Mouse (Mus musculus): ENCODE measurements around the gene Lzts2. TPM values are rescaled to one million over a fixed set of nuclear protein-coding genes. Genes with fewer than 3 reads are reported as not detected.

Lzts2 gene
- polyA plus RNA-seq, 1 experiment from 2014 or later = 18.2 TPM

DNA sequence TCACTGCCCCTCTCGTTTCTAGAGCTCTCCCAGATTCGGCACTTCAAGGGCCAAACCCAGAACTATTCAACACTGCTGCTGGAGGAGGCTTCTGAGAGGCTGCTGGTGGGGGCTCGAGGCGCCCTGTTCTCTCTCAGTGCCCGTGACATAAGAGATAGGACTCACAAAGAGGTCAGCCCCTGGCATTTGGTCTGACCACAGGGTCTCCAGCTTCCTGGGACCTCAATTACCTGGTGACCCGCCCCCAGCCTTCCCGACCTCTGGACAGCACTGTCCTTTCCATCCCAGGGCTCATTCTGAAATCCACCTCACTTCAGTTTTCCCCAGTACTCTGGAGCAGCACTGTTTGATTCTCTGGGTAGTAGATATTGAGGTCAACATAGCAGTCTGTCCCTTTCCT, 21.5 kb upstream of the Lzts2 start:
- Histone ChIP-seq H3K9ac (replicated peaks; ENCODE audit: low read depth, low read length) (no peak overlapping the region), H3K4me3 (replicated peaks; ENCODE audit: low read length) (no peak overlapping the region), H3K4me2 (ENCODE audit: low read length) (no peak overlapping the region), H3K27ac (ENCODE audit: low read length) (no peak overlapping the region), H3K9me3 (ENCODE audit: control insufficient read depth, low read length) (no peaks in the 10 kb centered on the region), H3K36me3 (ENCODE audit: control insufficient read depth, insufficient read depth) (peaks cover 3% of the 10 kb centered on the region; the same call in 1 of the 2 replicates), H3K4me1 (replicated peaks; ENCODE audit: control insufficient read depth, insufficient read depth, low read length) (peaks cover 33% of the 10 kb centered on the region), H3K27me3 (replicated peaks; ENCODE audit: control insufficient read depth, insufficient read depth, low read length) (no peaks in the 10 kb centered on the region)
- 67% methylated on average over 7 of the region's 7 CpGs for WGBS
- ATAC-seq = no peak

DNA sequence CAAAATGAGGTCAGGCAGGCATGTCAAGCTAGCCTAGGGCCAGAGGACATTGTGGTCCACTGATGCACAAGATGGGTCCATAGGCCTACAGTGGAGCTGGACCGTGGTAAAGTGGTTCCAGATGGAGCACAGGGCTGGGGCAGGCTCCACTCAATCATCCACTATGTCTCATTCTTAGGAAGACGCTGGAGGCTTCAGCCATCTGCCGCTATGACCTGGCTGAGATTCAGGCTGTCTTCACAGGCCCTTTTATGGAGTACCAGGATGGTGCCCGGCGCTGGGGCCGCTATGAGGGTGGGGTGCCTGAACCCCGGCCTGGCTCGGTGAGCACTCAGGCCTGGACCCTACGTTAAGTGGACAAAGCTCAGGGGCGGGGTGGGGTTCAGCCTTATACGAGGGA, 16.4 kb upstream of the Lzts2 start:
- no peak overlapping the region for H3K9ac ChIP-seq (replicated peaks; ENCODE audit: low read depth, low read length)
- H3K27ac ChIP-seq (ENCODE audit: low read length) = no peak overlapping the region
- no peak overlapping the region for H3K4me3 ChIP-seq (replicated peaks; ENCODE audit: low read length)
- ATAC-seq = no peak
- H3K4me1 ChIP-seq (replicated peaks; ENCODE audit: control insufficient read depth, insufficient read depth, low read length) = no peaks in the 10 kb centered on the region
- WGBS = 91% methylated on average over 11 of the region's 11 CpGs
- H3K36me3 ChIP-seq (ENCODE audit: control insufficient read depth, insufficient read depth) = peaks cover 22% of the 10 kb centered on the region
- H3K27me3 ChIP-seq (replicated peaks; ENCODE audit: control insufficient read depth, insufficient read depth, low read length) = no peaks in the 10 kb centered on the region
- no peak overlapping the region for H3K4me2 ChIP-seq (ENCODE audit: low read length)
- no peaks in the 10 kb centered on the region for H3K9me3 ChIP-seq (ENCODE audit: control insufficient read depth, low read length)

DNA sequence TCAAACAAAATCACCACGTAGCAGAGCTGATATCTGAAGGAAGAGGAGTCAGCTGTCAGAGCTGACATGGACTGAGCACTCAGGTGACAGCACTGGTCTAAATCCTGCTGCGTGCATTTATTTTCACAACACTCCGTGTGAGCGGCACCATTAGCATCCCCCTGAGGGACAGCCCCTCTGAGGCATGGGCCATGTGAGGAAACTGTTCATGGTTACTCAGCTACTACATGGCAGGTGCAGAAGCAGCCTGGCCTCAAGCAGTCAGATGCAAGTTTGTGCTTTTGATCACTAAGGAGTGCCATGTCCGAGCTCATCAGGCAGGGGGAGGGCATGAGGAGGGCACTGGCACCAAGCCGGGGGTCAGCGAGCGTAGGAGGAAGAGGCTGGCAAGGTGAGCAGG, 14.6 kb upstream of the Lzts2 start:
- 95% methylated on average over 8 of the region's 8 CpGs for WGBS
- no peak overlapping the region for H3K4me2 ChIP-seq (ENCODE audit: low read length)
- no peak overlapping the region for H3K4me3 ChIP-seq (replicated peaks; ENCODE audit: low read length)

GRCm38 (mm10) chr19:45002301-45002700, 11.9 kb upstream of the Lzts2 start:
- Histone ChIP-seq H3K4me2 (ENCODE audit: low read length) (no peak overlapping the region), H3K9me3 (ENCODE audit: control insufficient read depth, low read length) (no peaks in the 10 kb centered on the region), H3K9ac (replicated peaks; ENCODE audit: low read depth, low read length) (no peak overlapping the region), H3K4me3 (replicated peaks; ENCODE audit: low read length) (no peak overlapping the region), H3K36me3 (ENCODE audit: control insufficient read depth, insufficient read depth) (peaks cover 19% of the 10 kb centered on the region), H3K4me1 (replicated peaks; ENCODE audit: control insufficient read depth, insufficient read depth, low read length) (peaks cover 16% of the 10 kb centered on the region), H3K27ac (ENCODE audit: low read length) (no peak overlapping the region), H3K27me3 (replicated peaks; ENCODE audit: control insufficient read depth, insufficient read depth, low read length) (no peaks in the 10 kb centered on the region)
- ATAC-seq = no peak
- WGBS = 68% methylated on average over 3 of the region's 3 CpGs

More for the DNA sequence above, 14.6 kb upstream of the Lzts2 start:
- Histone ChIP-seq H3K4me1 (replicated peaks; ENCODE audit: control insufficient read depth, insufficient read depth, low read length) (no peaks in the 10 kb centered on the region), H3K27ac (ENCODE audit: low read length) (no peak overlapping the region), H3K9me3 (ENCODE audit: control insufficient read depth, low read length) (no peaks in the 10 kb centered on the region), H3K27me3 (replicated peaks; ENCODE audit: control insufficient read depth, insufficient read depth, low read length) (no peaks in the 10 kb centered on the region), H3K36me3 (ENCODE audit: control insufficient read depth, insufficient read depth) (peaks cover 22% of the 10 kb centered on the region), H3K9ac (replicated peaks; ENCODE audit: low read depth, low read length) (no peak overlapping the region)
- no peak for ATAC-seq

DNA sequence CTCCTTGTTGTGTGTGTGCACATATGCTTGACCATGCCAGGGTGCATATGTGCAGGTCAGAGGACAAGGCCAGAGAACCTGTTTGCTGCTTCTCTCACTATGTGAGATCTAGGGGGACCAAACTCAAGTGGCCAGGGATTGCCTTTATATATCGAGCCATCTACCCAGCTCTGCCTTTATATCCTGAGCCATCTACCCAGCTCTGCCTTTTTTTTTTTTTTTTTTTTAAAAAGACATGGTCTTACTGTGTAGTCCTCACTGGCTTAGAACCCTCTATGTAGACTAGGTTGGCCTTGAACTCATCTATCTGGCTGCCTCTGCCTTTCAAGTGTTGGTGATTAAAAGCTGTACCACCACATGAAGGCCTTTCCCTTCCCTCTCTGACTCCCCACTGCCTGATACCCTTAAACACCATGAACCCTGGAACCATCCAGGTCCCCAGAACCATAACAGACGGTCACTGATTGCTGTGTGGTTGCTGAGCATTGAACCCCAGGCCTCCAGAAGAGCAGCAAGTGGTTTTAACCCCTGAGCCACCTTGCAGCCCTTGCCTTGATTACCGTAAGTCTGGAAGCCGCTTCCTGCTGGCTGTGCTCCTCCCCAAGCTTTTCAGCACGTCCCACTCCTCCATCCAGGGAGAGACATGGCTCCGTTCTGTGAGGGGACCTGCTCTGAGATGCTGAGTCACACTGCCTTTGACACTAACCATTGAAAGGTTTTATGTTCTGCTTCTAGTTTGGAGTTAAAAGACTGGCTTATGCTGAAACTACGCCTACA, 10.3 kb upstream of the Lzts2 start:
- Histone ChIP-seq H3K27ac (ENCODE audit: low read length) (no peak overlapping the region), H3K4me3 (replicated peaks; ENCODE audit: low read length) (no peak overlapping the region), H3K4me1 (replicated peaks; ENCODE audit: control insufficient read depth, insufficient read depth, low read length) (peaks cover 21% of the 10 kb centered on the region), H3K4me2 (ENCODE audit: low read length) (no peak overlapping the region), H3K36me3 (ENCODE audit: control insufficient read depth, insufficient read depth) (peaks cover 10% of the 10 kb centered on the region), H3K9ac (replicated peaks; ENCODE audit: low read depth, low read length) (no peak overlapping the region), H3K27me3 (replicated peaks; ENCODE audit: control insufficient read depth, insufficient read depth, low read length) (no peaks in the 10 kb centered on the region), H3K9me3 (ENCODE audit: control insufficient read depth, low read length) (no peaks in the 10 kb centered on the region)
- no peak for ATAC-seq
- 88% methylated on average over 7 of the region's 7 CpGs for WGBS

DNA sequence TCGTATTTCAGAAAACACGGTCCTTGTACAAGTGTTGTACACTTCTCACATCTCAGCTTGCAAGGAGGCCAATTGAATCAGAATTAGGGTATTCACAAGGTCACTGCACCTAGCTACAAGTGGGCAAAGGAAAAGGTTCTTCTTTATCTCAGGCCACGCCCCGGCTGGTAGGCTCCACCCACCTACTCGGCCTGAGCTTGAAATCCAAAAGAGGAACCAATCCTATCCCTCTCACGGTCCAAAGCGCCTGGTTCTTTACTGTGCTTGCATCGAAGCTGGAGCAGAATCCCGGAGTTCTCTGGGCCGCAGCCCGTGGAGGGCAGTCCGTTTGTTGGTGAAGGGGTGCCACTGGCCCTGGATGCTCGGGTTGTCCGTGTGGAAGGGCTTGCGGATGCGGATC, 8.8 kb upstream of the Lzts2 start, which contains the start of gene Twnk:
Gene Twnk (plus strand): TSS at position 220 of the 400 bp plus-strand sequence.
- WGBS = 8% methylated on average over 16 of the region's 16 CpGs
- Histone ChIP-seq H3K4me1 (replicated peaks; ENCODE audit: control insufficient read depth, insufficient read depth, low read length) (peaks cover 24% of the 10 kb centered on the region), H3K4me3 (replicated peaks; ENCODE audit: low read length) (peak within 1 kb of the TSS; percentile 77), H3K4me2 (ENCODE audit: low read length) (peak within 1 kb of the TSS; percentile 81), H3K27ac (ENCODE audit: low read length) (peak within 1 kb of the TSS; percentile 68), H3K9ac (replicated peaks; ENCODE audit: low read depth, low read length) (peak within 1 kb of the TSS; percentile 63), H3K36me3 (ENCODE audit: control insufficient read depth, insufficient read depth) (peaks cover 6% of the 10 kb centered on the region), H3K27me3 (replicated peaks; ENCODE audit: control insufficient read depth, insufficient read depth, low read length) (no peaks in the 10 kb centered on the region), H3K9me3 (ENCODE audit: control insufficient read depth, low read length) (no peaks in the 10 kb centered on the region)
- ATAC-seq = no peak

DNA sequence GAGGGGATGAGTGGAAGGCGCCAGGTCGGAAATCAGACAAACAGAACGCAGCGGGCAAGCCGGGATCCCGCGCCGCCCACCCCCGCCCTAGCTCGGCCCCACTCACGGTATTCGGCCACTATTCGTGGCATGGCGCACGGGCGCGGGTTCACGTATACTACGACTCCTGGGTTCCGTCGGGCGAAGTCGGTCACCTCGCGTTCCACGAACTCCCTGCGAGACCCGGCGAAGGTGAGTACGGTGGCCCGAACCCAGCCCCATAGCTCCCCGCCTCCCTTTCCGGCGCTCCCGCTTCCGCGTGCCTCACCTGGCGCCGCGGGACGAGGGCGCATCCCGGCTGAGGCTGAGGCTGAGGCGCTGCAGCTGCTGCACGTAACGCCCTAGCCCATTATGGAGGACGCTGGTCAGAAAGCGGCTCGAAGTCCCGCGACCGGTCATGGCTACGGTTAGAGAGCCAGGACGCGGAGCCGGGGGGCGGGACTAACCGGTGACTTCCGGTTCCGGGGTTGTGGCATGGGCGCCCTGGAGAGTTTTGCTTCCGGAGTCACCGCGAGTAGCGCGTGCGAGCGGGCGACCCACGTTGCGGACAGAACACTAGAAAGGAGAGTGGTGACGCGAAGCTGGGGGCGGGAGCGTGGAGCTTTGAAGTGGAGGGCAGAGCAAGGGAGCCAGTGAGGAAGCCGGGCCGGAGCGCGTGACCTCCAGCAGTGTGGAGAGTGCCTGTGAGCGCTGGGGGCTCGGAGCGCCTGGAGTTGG, 8.1 kb upstream of the Lzts2 start, which contains the start of gene Mrpl43:
Gene Mrpl43 (minus strand): TSS at position 486 of the 756 bp plus-strand sequence.
- Histone ChIP-seq H3K9me3 (ENCODE audit: control insufficient read depth, low read length) (no peaks in the 10 kb centered on the region), H3K4me2 (ENCODE audit: low read length) (peak within 1 kb of the TSS; percentile 81), H3K4me1 (replicated peaks; ENCODE audit: control insufficient read depth, insufficient read depth, low read length) (peaks cover 24% of the 10 kb centered on the region), H3K27ac (ENCODE audit: low read length) (peak within 1 kb of the TSS; percentile 68), H3K9ac (replicated peaks; ENCODE audit: low read depth, low read length) (peak within 1 kb of the TSS; percentile 63), H3K36me3 (ENCODE audit: control insufficient read depth, insufficient read depth) (peaks cover 8% of the 10 kb centered on the region), H3K4me3 (replicated peaks; ENCODE audit: low read length) (peak within 1 kb of the TSS; percentile 77), H3K27me3 (replicated peaks; ENCODE audit: control insufficient read depth, insufficient read depth, low read length) (no peaks in the 10 kb centered on the region)
- WGBS = under 1% methylated on average over 82 of the region's 82 CpGs
- ATAC-seq = peak; percentile 92

- H3K27ac ChIP-seq (ENCODE audit: low read length) = no peak overlapping the region; the same call in 1 of the 2 replicates
- H3K36me3 ChIP-seq (ENCODE audit: control insufficient read depth, insufficient read depth) = peaks cover 12% of the 10 kb centered on the region
- 40% methylated on average over 17 of the region's 17 CpGs for WGBS
- peaks cover 24% of the 10 kb centered on the region for H3K4me1 ChIP-seq (replicated peaks; ENCODE audit: control insufficient read depth, insufficient read depth, low read length)
- ATAC-seq = no peak
- H3K4me3 ChIP-seq (replicated peaks; ENCODE audit: low read length) = peak overlapping the region; percentile 77
- H3K27me3 ChIP-seq (replicated peaks; ENCODE audit: control insufficient read depth, insufficient read depth, low read length) = no peaks in the 10 kb centered on the region
- H3K9ac ChIP-seq (replicated peaks; ENCODE audit: low read depth, low read length) = peak overlapping the region; percentile 63
- H3K9me3 ChIP-seq (ENCODE audit: control insufficient read depth, low read length) = no peaks in the 10 kb centered on the region
- peak overlapping the region; percentile 81 for H3K4me2 ChIP-seq (ENCODE audit: low read length)
Observed at GRCm38 (mm10) chr19:45007021-45007420, 7.2 kb upstream of the Lzts2 start.

GRCm38 (mm10) chr19:45007425-45008191, 6.6 kb upstream of the Lzts2 start:
- no peaks in the 10 kb centered on the region for H3K9me3 ChIP-seq (ENCODE audit: control insufficient read depth, low read length)
- no peak for ATAC-seq
- peaks cover 12% of the 10 kb centered on the region for H3K36me3 ChIP-seq (ENCODE audit: control insufficient read depth, insufficient read depth)
- WGBS = 90% methylated on average over 20 of the region's 20 CpGs
- peak overlapping the region; percentile 63; the same call in 1 of the 2 replicates for H3K9ac ChIP-seq (replicated peaks; ENCODE audit: low read depth, low read length)
- peak overlapping the region; percentile 77 for H3K4me3 ChIP-seq (replicated peaks; ENCODE audit: low read length)
- H3K4me2 ChIP-seq (ENCODE audit: low read length) = peak overlapping the region; percentile 81
- no peak overlapping the region for H3K27ac ChIP-seq (ENCODE audit: low read length)
- no peaks in the 10 kb centered on the region for H3K27me3 ChIP-seq (replicated peaks; ENCODE audit: control insufficient read depth, insufficient read depth, low read length)
- H3K4me1 ChIP-seq (replicated peaks; ENCODE audit: control insufficient read depth, insufficient read depth, low read length) = peaks cover 24% of the 10 kb centered on the region

Data from forebrain, embryonic 16.5 days (tissue).